1 mouse cellular context compared by ENCODE assay signal in genomic region chr5:66076685-66077301, GRCm38 (mm10).
A peak's percentile ranks its signal among the peaks of the same experiment; 100 is the strongest.
TF ChIP-seq lines count a peak whose summit lies in the region.

No protein-coding gene starts in this region.

TF ChIP-seq in CH12.LX, 34 proteins besides CTCF, POLR2A, EP300 and RAD21 (continued from another document):
- TF ChIP-seq ZC3H11A (IDR thresholded peaks at IDR 0.05; ENCODE audit: low read depth, low read length): no peak
- no peak for TF ChIP-seq RCOR1 (conservative IDR thresholded peaks at IDR 0.05; ENCODE audit: low read depth, low read length)
- TF ChIP-seq E2F4 (IDR thresholded peaks at IDR 0.05; ENCODE audit: insufficient replicate concordance, low read depth, low read length): no peak
- TF ChIP-seq SIN3A (IDR thresholded peaks at IDR 0.05; ENCODE audit: low read length): no peak; the same call in 1 of the 2 replicates
- 0 out of 2 replicates have a peak, but pooled peaks have one; percentile 38 for TF ChIP-seq KAT2A (IDR thresholded peaks at IDR 0.05; ENCODE audit: insufficient replicate concordance, low read length)
- TF ChIP-seq ELF1 (IDR thresholded peaks at IDR 0.05; ENCODE audit: low read depth, low read length): no peak; the same call in 1 of the 2 replicates
- no peak for TF ChIP-seq CHD1 (IDR thresholded peaks at IDR 0.05; ENCODE audit: low read depth, low read length)
- TF ChIP-seq ZKSCAN1 (IDR thresholded peaks at IDR 0.05; ENCODE audit: borderline replicate concordance, low read depth, low read length): no peak
- TF ChIP-seq MYC (IDR thresholded peaks at IDR 0.05; ENCODE audit: low read depth, low read length): peak; percentile 26; the same call in 1 of the 2 replicates
- no peak for TF ChIP-seq POLR2AphosphoS2 (IDR thresholded peaks at IDR 0.05; ENCODE audit: low read depth, low read length)
- no peak for TF ChIP-seq USF2 (conservative IDR thresholded peaks at IDR 0.05; ENCODE audit: low read depth, low read length)
- no peak for TF ChIP-seq NRF1 (IDR thresholded peaks at IDR 0.05; ENCODE audit: low read depth, low read length)
- TF ChIP-seq MAFK (IDR thresholded peaks at IDR 0.05; ENCODE audit: insufficient replicate concordance, low read length): no peak
